In the genomic region with DNA sequence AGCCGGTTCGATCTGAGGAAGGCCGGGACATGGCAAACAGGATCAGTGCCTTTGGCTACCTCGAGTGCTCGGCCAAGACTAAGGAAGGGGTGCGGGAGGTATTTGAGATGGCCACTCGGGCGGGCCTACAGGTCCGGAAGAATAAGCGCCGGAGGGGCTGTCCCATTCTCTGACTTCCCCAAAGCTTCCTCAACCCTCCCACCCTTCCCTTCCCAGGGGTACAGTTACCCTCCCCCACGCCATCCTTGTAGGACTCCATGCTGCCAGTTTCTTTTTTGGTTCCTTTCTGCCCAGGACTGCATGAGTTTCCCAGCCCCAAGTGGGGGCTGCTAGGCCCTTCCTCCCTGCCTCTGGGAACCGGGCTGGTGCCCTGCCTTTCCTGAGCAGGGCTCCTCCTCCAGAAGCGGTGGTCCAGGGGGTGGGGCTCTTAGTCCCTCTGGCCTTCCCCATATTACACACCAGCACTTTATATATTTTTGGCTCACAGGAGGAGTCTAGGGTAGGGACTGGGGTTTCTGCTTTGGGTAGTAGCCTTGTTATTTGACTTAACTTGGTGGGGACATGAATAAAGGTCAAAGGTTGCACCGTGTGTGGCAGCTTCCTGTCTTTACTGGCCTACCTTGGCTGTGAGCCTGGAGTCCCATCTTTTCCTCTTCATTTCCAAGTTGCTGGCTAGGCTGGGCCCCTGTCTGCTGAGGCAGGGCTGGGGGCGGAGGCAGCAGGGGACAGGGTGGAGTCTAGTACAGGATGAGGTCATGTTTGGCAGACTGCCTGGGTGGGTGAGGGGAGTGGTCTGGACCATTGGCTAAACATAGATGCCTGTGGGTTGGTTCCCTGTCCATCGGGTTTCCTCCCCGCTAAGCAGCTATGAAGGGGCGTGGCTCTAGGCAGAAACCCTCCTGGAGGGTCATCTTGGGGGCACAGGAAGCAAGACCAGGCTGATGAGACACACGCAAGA, we compare ENCODE assay signal across 8 mouse cellular contexts. TPM values are rescaled to one million over a fixed set of nuclear protein-coding genes. Genes with fewer than 3 reads are reported as not detected.
DNase-seq lines count a peak whose midpoint lies in the region; ATAC-seq and TF ChIP-seq lines count a peak whose summit lies in the region.

No protein-coding gene starts in this region.

- H3K27ac ChIP-seq in ES-Bruce4 (ENCODE audit: insufficient read depth, low read length): peak overlapping the region; percentile 84
- peak overlapping the region; percentile 78 for H3K27ac ChIP-seq in hindbrain, embryonic 12.5 days

- no peak for TF ChIP-seq POLR2A in ES-Bruce4 (IDR thresholded peaks at IDR 0.05; ENCODE audit: insufficient read depth, low read length)

- 0 out of 2 replicates have a peak, but pooled peaks have one; percentile 31 for TF ChIP-seq EP300 in ES-Bruce4 (IDR thresholded peaks at IDR 0.05; ENCODE audit: insufficient read depth, low read depth, low read length)

- H3K36me3 ChIP-seq in ES-Bruce4 (ENCODE audit: control insufficient read depth, insufficient read depth, low read length, poor library complexity, severe bottlenecking): peaks cover 9% of the 10 kb centered on the region; the same call in 1 of the 2 replicates
- H3K36me3 ChIP-seq in hindbrain, embryonic 12.5 days: peaks cover 18% of the 10 kb centered on the region; the same call in 1 of the 2 replicates

- H3K9me3 ChIP-seq in ES-Bruce4 (replicated peaks; ENCODE audit: control insufficient read depth, insufficient read depth, low read length, poor library complexity, severe bottlenecking): no peaks in the 10 kb centered on the region
- H3K9me3 ChIP-seq in hindbrain, embryonic 12.5 days (replicated peaks): no peaks in the 10 kb centered on the region

- ATAC-seq in hindbrain, embryonic 12.5 days (ENCODE audit: low FRiP score): peak; percentile 90
- ATAC-seq in megakaryocyte-erythroid progenitor cell, adult 5-6 weeks (replicated peaks; ENCODE audit: low FRiP score, low TSS enrichment, poor library complexity, severe bottlenecking): no peak

- H3K4me1 ChIP-seq in ES-Bruce4 (ENCODE audit: control insufficient read depth, insufficient read depth, low read length): peaks cover 19% of the 10 kb centered on the region
- peaks cover 44% of the 10 kb centered on the region for H3K4me1 ChIP-seq in hindbrain, embryonic 12.5 days

- DNase-seq in adrenal gland, postnatal 36 days: peak; percentile 88 to 92
- peak; percentile 57 to 72 for DNase-seq in frontal cortex, postnatal 25 days (ENCODE audit: low spot score in 2 of 2)
- peak; percentile 72 to 82 for DNase-seq in layer of hippocampus, postnatal 14 days (ENCODE audit: low spot score in 2 of 2)
- peak; percentile 99 for DNase-seq in lung, postnatal 10 days
- DNase-seq in retina, embryonic 14.5 days (ENCODE audit: low spot score): peak; percentile 95

- H3K4me3 ChIP-seq in ES-Bruce4 (ENCODE audit: low read depth, low read length): no peak overlapping the region
- H3K4me3 ChIP-seq in hindbrain, embryonic 12.5 days: no peak overlapping the region

- no peaks in the 10 kb centered on the region for H3K27me3 ChIP-seq in ES-Bruce4 (ENCODE audit: control insufficient read depth, insufficient read depth, low read length, poor library complexity, severe bottlenecking)
- H3K27me3 ChIP-seq in hindbrain, embryonic 12.5 days: peaks cover 12% of the 10 kb centered on the region

- WGBS in hindbrain, embryonic 12.5 days: 58% methylated on average over 20 of the region's 20 CpGs

- no peak overlapping the region; the same call in 1 of the 2 replicates for H3K4me2 ChIP-seq in hindbrain, embryonic 12.5 days (replicated peaks)

- H3K9ac ChIP-seq in ES-Bruce4 (ENCODE audit: low read depth, poor library complexity, severe bottlenecking): no peak overlapping the region
- H3K9ac ChIP-seq in hindbrain, embryonic 12.5 days: no peak overlapping the region

- TF ChIP-seq CTCF in ES-Bruce4 (IDR thresholded peaks at IDR 0.05; ENCODE audit: low read depth, low read length): no peak

RNA-seq across cellular contexts. Expression of gene Rhoc, which starts 6.0 kb away (rescaled TPM):
- polyA plus RNA-seq in ES-Bruce4 (2011; ENCODE audit: insufficient read depth, insufficient read length, low read depth, missing spikeins): 123 and 125 TPM in 2 replicates
- 100 to 1,000 TPM; 107 to 133 TPM for total RNA-seq in adrenal gland, postnatal 36 days (2021)
- polyA plus RNA-seq in hindbrain, embryonic 12.5 days (2016; fragmentation: Nextera tagmentation; extraction: Ambion mirVana): 112 and 121 TPM in 2 replicates
- 10 to 100 TPM; 35.3 to 37.6 TPM for total RNA-seq in layer of hippocampus, postnatal 14 days (2021)
- total RNA-seq in megakaryocyte-erythroid progenitor cell, adult 5-6 weeks (2014; fragmentation: Nextera tagmentation): 1.1 TPM in 1 of 2 replicates, not detected in the other
- total RNA-seq in megakaryocyte-erythroid progenitor cell, adult 5-6 weeks (2017): not detected in 2 replicates

RNA-seq across cellular contexts. Expression of gene Fam19a3, which starts 12.5 kb away (rescaled TPM):
- 0.20 and 0.31 TPM in 2 replicates for polyA plus RNA-seq in ES-Bruce4 (2011; ENCODE audit: insufficient read depth, insufficient read length, low read depth, missing spikeins)
- 1 to 10 TPM in 1 of 2 experiments, under 1 TPM in 1; 0.82 to 1.3 TPM for total RNA-seq in adrenal gland, postnatal 36 days (2021)
- polyA plus RNA-seq in hindbrain, embryonic 12.5 days (2016; fragmentation: Nextera tagmentation; extraction: Ambion mirVana): 0.06 TPM in 1 of 2 replicates, not detected in the other
- total RNA-seq in layer of hippocampus, postnatal 14 days (2021): under 1 TPM in 1 of 2 experiments, not detected in 1; 0.10 TPM
- not detected in 2 replicates for total RNA-seq in megakaryocyte-erythroid progenitor cell, adult 5-6 weeks (2014; fragmentation: Nextera tagmentation)
- not detected in 2 replicates for total RNA-seq in megakaryocyte-erythroid progenitor cell, adult 5-6 weeks (2017)

RNA-seq across cellular contexts. Expression of gene Ppm1j, which starts 13.3 kb away (rescaled TPM):
- polyA plus RNA-seq in ES-Bruce4 (2011; ENCODE audit: insufficient read depth, insufficient read length, low read depth, missing spikeins): 21.4 and 23.8 TPM in 2 replicates
- 1 to 10 TPM; 4.6 to 6.6 TPM for total RNA-seq in adrenal gland, postnatal 36 days (2021)
- polyA plus RNA-seq in hindbrain, embryonic 12.5 days (2016; fragmentation: Nextera tagmentation; extraction: Ambion mirVana): 1.4 and 2.0 TPM in 2 replicates
- 1 to 10 TPM in 1 of 2 experiments, under 1 TPM in 1; 0.81 to 2.7 TPM for total RNA-seq in layer of hippocampus, postnatal 14 days (2021)
- total RNA-seq in megakaryocyte-erythroid progenitor cell, adult 5-6 weeks (2014; fragmentation: Nextera tagmentation): not detected in 2 replicates
- not detected in 2 replicates for total RNA-seq in megakaryocyte-erythroid progenitor cell, adult 5-6 weeks (2017)

RNA-seq across cellular contexts. Expression of gene Mov10, which starts 24.2 kb away (rescaled TPM):
- polyA plus RNA-seq in ES-Bruce4 (2011; ENCODE audit: insufficient read depth, insufficient read length, low read depth, missing spikeins): 79.9 and 90.4 TPM in 2 replicates
- total RNA-seq in adrenal gland, postnatal 36 days (2021): 10 to 100 TPM; 12.3 to 22.3 TPM
- polyA plus RNA-seq in hindbrain, embryonic 12.5 days (2016; fragmentation: Nextera tagmentation; extraction: Ambion mirVana): 27.1 and 38.0 TPM in 2 replicates
- 1 to 10 TPM; 7.9 to 9.4 TPM for total RNA-seq in layer of hippocampus, postnatal 14 days (2021)
- total RNA-seq in megakaryocyte-erythroid progenitor cell, adult 5-6 weeks (2014; fragmentation: Nextera tagmentation): 11.0 and 17.3 TPM in 2 replicates
- 1.9 and 3.1 TPM in 2 replicates for total RNA-seq in megakaryocyte-erythroid progenitor cell, adult 5-6 weeks (2017)

Comparison
In these comparisons a context has a peak if more than half of its experiments do, and no peak if none do; other contexts are left out.
1. RNA of gene Rhoc, which starts 6.0 kb away (total RNA-seq): 107 to 133 TPM in adrenal gland, postnatal 36 days and 35.3 to 37.6 TPM in layer of hippocampus, postnatal 14 days; 1.1 TPM in megakaryocyte-erythroid progenitor cell, adult 5-6 weeks; every median in the first group is over 10 times any median in the second.
2. Peak in every context shown above with its lines, with median percentiles within 50 percentile points of each other: DNase-seq.